Mouse (Mus musculus): ENCODE data around the gene Pm20d2. TPM values are rescaled to one million over a fixed set of nuclear protein-coding genes. Genes with fewer than 3 reads are reported as not detected.

The Pm20d2 gene
- polyA plus RNA-seq (2014; fragmentation: Nextera tagmentation; extraction: Ambion mirVana) = 1.2 and 1.6 TPM in 2 replicates

GRCm38 (mm10) chr4:33189735-33190036 lies at the start of gene Pm20d2:
Gene Pm20d2 (minus strand): TSS chr4:33189737.
- WGBS = 10% methylated on average over 6 of the region's 6 CpGs
- Histone ChIP-seq H3K4me1 (ENCODE audit: control insufficient read depth, insufficient read depth, low read length) (no peaks in the 10 kb centered on the region), H3K36me3 (ENCODE audit: control insufficient read depth, insufficient read depth, low read length) (0 out of 2 replicates have a peak, but pooled peaks cover 3% of the 10 kb centered on the region), H3K9ac (ENCODE audit: low read depth, low read length) (peak within 1 kb of the TSS; percentile 73), H3K27me3 (replicated peaks; ENCODE audit: control insufficient read depth, insufficient read depth, low read length) (no peaks in the 10 kb centered on the region), H3K4me3 (ENCODE audit: low read depth, low read length) (peak within 1 kb of the TSS; percentile 64), H3K4me2 (ENCODE audit: low read depth, low read length) (peak within 1 kb of the TSS; percentile 85), H3K27ac (replicated peaks; ENCODE audit: low read depth, low read length) (peak within 1 kb of the TSS; percentile 82), H3K9me3 (ENCODE audit: control insufficient read depth, low read length) (no peaks in the 10 kb centered on the region)
- DNase-seq (ENCODE audit: low spot score) (no peak), ATAC-seq (ENCODE audit: low read depth) (no peak)

- H3K27ac ChIP-seq (replicated peaks; ENCODE audit: low read depth, low read length) = no peak overlapping the region
- no peak overlapping the region for H3K4me3 ChIP-seq (ENCODE audit: low read depth, low read length)
- no peaks in the 10 kb centered on the region for H3K27me3 ChIP-seq (replicated peaks; ENCODE audit: control insufficient read depth, insufficient read depth, low read length)
- ATAC-seq (ENCODE audit: low read depth) (no peak), DNase-seq (ENCODE audit: low spot score) (no peak)
- H3K36me3 ChIP-seq (ENCODE audit: control insufficient read depth, insufficient read depth, low read length) = 0 out of 2 replicates have a peak, but pooled peaks cover 7% of the 10 kb centered on the region
- 88% methylated on average over 18 of the region's 18 CpGs for WGBS
- H3K4me2 ChIP-seq (ENCODE audit: low read depth, low read length) = no peak overlapping the region
- H3K9me3 ChIP-seq (ENCODE audit: control insufficient read depth, low read length) = no peaks in the 10 kb centered on the region
- H3K4me1 ChIP-seq (ENCODE audit: control insufficient read depth, insufficient read depth, low read length) = no peaks in the 10 kb centered on the region
- no peak overlapping the region for H3K9ac ChIP-seq (ENCODE audit: low read depth, low read length)
These were observed 41.3 kb upstream of the Pm20d2 start for GRCm38 (mm10) chr4:33230881-33231280.

GRCm38 (mm10) chr4:33229639-33230038 lies 40.1 kb upstream of the Pm20d2 start:
- DNase-seq (ENCODE audit: low spot score) (no peak), ATAC-seq (ENCODE audit: low read depth) (no peak)
- Histone ChIP-seq H3K27ac (replicated peaks; ENCODE audit: low read depth, low read length) (no peak overlapping the region), H3K9ac (ENCODE audit: low read depth, low read length) (no peak overlapping the region), H3K27me3 (replicated peaks; ENCODE audit: control insufficient read depth, insufficient read depth, low read length) (no peaks in the 10 kb centered on the region), H3K4me2 (ENCODE audit: low read depth, low read length) (no peak overlapping the region), H3K36me3 (ENCODE audit: control insufficient read depth, insufficient read depth, low read length) (0 out of 2 replicates have a peak, but pooled peaks cover 7% of the 10 kb centered on the region), H3K4me3 (ENCODE audit: low read depth, low read length) (no peak overlapping the region), H3K4me1 (ENCODE audit: control insufficient read depth, insufficient read depth, low read length) (peaks cover 1% of the 10 kb centered on the region; the same call in 1 of the 2 replicates), H3K9me3 (ENCODE audit: control insufficient read depth, low read length) (no peaks in the 10 kb centered on the region)
- 67% methylated on average over 4 of the region's 4 CpGs for WGBS

- Histone ChIP-seq H3K4me3 (ENCODE audit: low read depth, low read length) (no peak overlapping the region), H3K4me2 (ENCODE audit: low read depth, low read length) (no peak overlapping the region), H3K27ac (replicated peaks; ENCODE audit: low read depth, low read length) (no peak overlapping the region), H3K9ac (ENCODE audit: low read depth, low read length) (no peak overlapping the region), H3K36me3 (ENCODE audit: control insufficient read depth, insufficient read depth, low read length) (0 out of 2 replicates have a peak, but pooled peaks cover 7% of the 10 kb centered on the region), H3K9me3 (ENCODE audit: control insufficient read depth, low read length) (no peaks in the 10 kb centered on the region), H3K27me3 (replicated peaks; ENCODE audit: control insufficient read depth, insufficient read depth, low read length) (no peaks in the 10 kb centered on the region), H3K4me1 (ENCODE audit: control insufficient read depth, insufficient read depth, low read length) (peaks cover 4% of the 10 kb centered on the region; the same call in 1 of the 2 replicates)
- DNase-seq (ENCODE audit: low spot score) (no peak), ATAC-seq (ENCODE audit: low read depth) (no peak)
- WGBS = 88% methylated on average over 7 of the region's 7 CpGs
These were observed 37.6 kb upstream of the Pm20d2 start for GRCm38 (mm10) chr4:33227164-33227563.

GRCm38 (mm10) chr4:33224003-33224675 lies 34.6 kb upstream of the Pm20d2 start:
- WGBS = 42% methylated on average over 7 of the region's 7 CpGs
- 0 out of 2 replicates have a peak, but pooled peaks cover 7% of the 10 kb centered on the region for H3K36me3 ChIP-seq (ENCODE audit: control insufficient read depth, insufficient read depth, low read length)
- no peak overlapping the region for H3K4me2 ChIP-seq (ENCODE audit: low read depth, low read length)
- H3K4me3 ChIP-seq (ENCODE audit: low read depth, low read length) = no peak overlapping the region
- DNase-seq (ENCODE audit: low spot score) (peak; percentile 48), ATAC-seq (ENCODE audit: low read depth) (peak; percentile 75)
- H3K27me3 ChIP-seq (replicated peaks; ENCODE audit: control insufficient read depth, insufficient read depth, low read length) = no peaks in the 10 kb centered on the region
- no peaks in the 10 kb centered on the region for H3K9me3 ChIP-seq (ENCODE audit: control insufficient read depth, low read length)
- H3K4me1 ChIP-seq (ENCODE audit: control insufficient read depth, insufficient read depth, low read length) = peaks cover 4% of the 10 kb centered on the region; the same call in 1 of the 2 replicates
- no peak overlapping the region for H3K9ac ChIP-seq (ENCODE audit: low read depth, low read length)
- H3K27ac ChIP-seq (replicated peaks; ENCODE audit: low read depth, low read length) = 0 out of 2 replicates have a peak overlapping the region, but pooled peaks have one; percentile 10

GRCm38 (mm10) chr4:33221847-33222246 lies 32.3 kb upstream of the Pm20d2 start:
- Histone ChIP-seq H3K4me1 (ENCODE audit: control insufficient read depth, insufficient read depth, low read length) (peaks cover 4% of the 10 kb centered on the region; the same call in 1 of the 2 replicates), H3K9me3 (ENCODE audit: control insufficient read depth, low read length) (no peaks in the 10 kb centered on the region), H3K4me2 (ENCODE audit: low read depth, low read length) (no peak overlapping the region), H3K27me3 (replicated peaks; ENCODE audit: control insufficient read depth, insufficient read depth, low read length) (no peaks in the 10 kb centered on the region), H3K27ac (replicated peaks; ENCODE audit: low read depth, low read length) (no peak overlapping the region), H3K36me3 (ENCODE audit: control insufficient read depth, insufficient read depth, low read length) (0 out of 2 replicates have a peak, but pooled peaks cover 4% of the 10 kb centered on the region), H3K9ac (ENCODE audit: low read depth, low read length) (no peak overlapping the region), H3K4me3 (ENCODE audit: low read depth, low read length) (no peak overlapping the region)
- WGBS = 36% methylated on average over 1 of the region's 1 CpGs
- ATAC-seq (ENCODE audit: low read depth) (no peak), DNase-seq (ENCODE audit: low spot score) (no peak)

GRCm38 (mm10) chr4:33208881-33209841 lies 19.6 kb upstream of the Pm20d2 start, which contains the start of gene Srsf12:
Gene Srsf12 (plus strand): TSS chr4:33208991.
- peak; percentile 40 for DNase-seq (ENCODE audit: low spot score)
- Histone ChIP-seq H3K9ac (ENCODE audit: low read depth, low read length) (peak within 1 kb of the TSS; percentile 83), H3K36me3 (ENCODE audit: control insufficient read depth, insufficient read depth, low read length) (no peaks in the 10 kb centered on the region), H3K27me3 (replicated peaks; ENCODE audit: control insufficient read depth, insufficient read depth, low read length) (no peaks in the 10 kb centered on the region), H3K4me2 (ENCODE audit: low read depth, low read length) (peak within 1 kb of the TSS; percentile 93), H3K9me3 (ENCODE audit: control insufficient read depth, low read length) (no peaks in the 10 kb centered on the region), H3K4me3 (ENCODE audit: low read depth, low read length) (peak within 1 kb of the TSS; percentile 75), H3K27ac (replicated peaks; ENCODE audit: low read depth, low read length) (peak within 1 kb of the TSS; percentile 52), H3K4me1 (ENCODE audit: control insufficient read depth, insufficient read depth, low read length) (peaks cover 5% of the 10 kb centered on the region; the same call in 1 of the 2 replicates)
- peak; percentile 85 for ATAC-seq (ENCODE audit: low read depth)
- WGBS = 3% methylated on average over 38 of the region's 65 CpGs

- Histone ChIP-seq H3K9ac (ENCODE audit: low read depth, low read length) (no peak overlapping the region), H3K4me1 (ENCODE audit: control insufficient read depth, insufficient read depth, low read length) (peaks cover 5% of the 10 kb centered on the region; the same call in 1 of the 2 replicates), H3K4me3 (ENCODE audit: low read depth, low read length) (no peak overlapping the region), H3K27ac (replicated peaks; ENCODE audit: low read depth, low read length) (no peak overlapping the region), H3K9me3 (ENCODE audit: control insufficient read depth, low read length) (no peaks in the 10 kb centered on the region), H3K36me3 (ENCODE audit: control insufficient read depth, insufficient read depth, low read length) (no peaks in the 10 kb centered on the region), H3K4me2 (ENCODE audit: low read depth, low read length) (no peak overlapping the region), H3K27me3 (replicated peaks; ENCODE audit: control insufficient read depth, insufficient read depth, low read length) (no peaks in the 10 kb centered on the region)
- no peak for DNase-seq (ENCODE audit: low spot score)
- ATAC-seq (ENCODE audit: low read depth) = no peak
- 62% methylated on average over 2 of the region's 2 CpGs for WGBS
These were observed 18.0 kb upstream of the Pm20d2 start for GRCm38 (mm10) chr4:33207551-33207950.
